Mouse (Mus musculus): Measurements from ENCODE around the gene Arhgap32. TPM values are rescaled to one million over a fixed set of nuclear protein-coding genes. Genes with fewer than 3 reads are reported as not detected.
"Not testable (repeated sequence)": the region's sequence is repeated elsewhere in the genome, so short reads cannot be mapped to it uniquely, and the experiment has no call there.

Gene Arhgap32
- total RNA-seq, 4 experiments from 2014 or later, result 17.5 to 24.0 (median 21.3) TPM

GRCm38 (mm10) chr9:32137697-32138426, 21.9 kb downstream of the Arhgap32 start:
- DNase-seq (ENCODE audit: low spot score), result no peak

- DNase-seq (ENCODE audit: low spot score), result no peak
These were observed 22.7 kb downstream of the Arhgap32 start for GRCm38 (mm10) chr9:32138616-32139015.

- no peak for DNase-seq (ENCODE audit: low spot score)
These were observed 23.7 kb downstream of the Arhgap32 start for GRCm38 (mm10) chr9:32139641-32140040.

GRCm38 (mm10) chr9:32142834-32143233, 26.9 kb downstream of the Arhgap32 start:
- DNase-seq (ENCODE audit: low spot score), result no peak

- no peak for DNase-seq (ENCODE audit: low spot score)
These were observed 27.5 kb downstream of the Arhgap32 start for GRCm38 (mm10) chr9:32143451-32143850.

GRCm38 (mm10) chr9:32146257-32146996, 30.5 kb downstream of the Arhgap32 start:
- peak; percentile 53 for DNase-seq (ENCODE audit: low spot score)

GRCm38 (mm10) chr9:32149241-32149640, 33.3 kb downstream of the Arhgap32 start:
- no peak for DNase-seq (ENCODE audit: low spot score)

- DNase-seq (ENCODE audit: low spot score), result no peak
These were observed 34.1 kb downstream of the Arhgap32 start for GRCm38 (mm10) chr9:32149836-32150642.

- no peak for DNase-seq (ENCODE audit: low spot score)
These were observed 38.9 kb downstream of the Arhgap32 start for GRCm38 (mm10) chr9:32154727-32155371.

GRCm38 (mm10) chr9:32156706-32157105, 40.8 kb downstream of the Arhgap32 start:
- no peak for DNase-seq (ENCODE audit: low spot score)

- no peak for DNase-seq (ENCODE audit: low spot score)
These were observed 41.3 kb downstream of the Arhgap32 start for GRCm38 (mm10) chr9:32157201-32157600.

GRCm38 (mm10) chr9:32158837-32159543, 43.1 kb downstream of the Arhgap32 start:
- peak; percentile 66 for DNase-seq (ENCODE audit: low spot score)

GRCm38 (mm10) chr9:32159724-32160123, 43.8 kb downstream of the Arhgap32 start:
- no peak for DNase-seq (ENCODE audit: low spot score)

- no peak for DNase-seq (ENCODE audit: low spot score)
These were observed 46.9 kb downstream of the Arhgap32 start for GRCm38 (mm10) chr9:32162792-32163191.

GRCm38 (mm10) chr9:32163820-32164219, 47.9 kb downstream of the Arhgap32 start:
- DNase-seq (ENCODE audit: low spot score), result not testable (repeated sequence)

- no peak for DNase-seq (ENCODE audit: low spot score)
These were observed 52.7 kb downstream of the Arhgap32 start for GRCm38 (mm10) chr9:32168546-32169137.

- DNase-seq (ENCODE audit: low spot score), result no peak
These were observed 54.8 kb downstream of the Arhgap32 start for GRCm38 (mm10) chr9:32170713-32171112.

- DNase-seq (ENCODE audit: low spot score), result peak; percentile 17
These were observed 60.7 kb downstream of the Arhgap32 start for GRCm38 (mm10) chr9:32176612-32177011.

- DNase-seq (ENCODE audit: low spot score), result no peak
These were observed 65.2 kb downstream of the Arhgap32 start for GRCm38 (mm10) chr9:32181170-32181569.

- DNase-seq (ENCODE audit: low spot score), result no peak
These were observed 70.6 kb downstream of the Arhgap32 start for GRCm38 (mm10) chr9:32186489-32186888.

Data from heart, adult 8-10 months (tissue).